Mouse (Mus musculus) myocyte (in vitro differentiated cells): ENCODE measurements around the gene Lrrc8c. TPM values are rescaled to one million over a fixed set of nuclear protein-coding genes. Genes with fewer than 3 reads are reported as not detected.

Experiments
- H3K27me3 ChIP-seq: one replicate; pipeline ENCODE4 v1.6.1; 2011; ENCODE audit not compliant: control insufficient read depth, insufficient read depth, insufficient read length
- H3K36me3 ChIP-seq: one replicate; pipeline ENCODE4 v1.6.1; 2011; ENCODE audit not compliant: control insufficient read depth, insufficient read depth
- H3K4me2 ChIP-seq: one replicate; pipeline ENCODE4 v1.6.1; 2011; ENCODE audit warnings: low read depth, control low read depth
- H3K4me3 ChIP-seq: one replicate; pipeline ENCODE4 v1.5.1; 2011; ENCODE audit warnings: mild to moderate bottlenecking, control low read depth, moderate library complexity
- H3K79me2 ChIP-seq: one replicate; pipeline ENCODE4 v1.6.1; 2011; ENCODE audit not compliant: control insufficient read depth, insufficient read depth
- H3ac ChIP-seq: one replicate; pipeline ENCODE4 v1.6.1; 2011; ENCODE audit not compliant: control insufficient read depth, insufficient read length
- CEBPB ChIP-seq: IDR thresholded peaks from 2 replicates; pipeline ENCODE4 v1.6.1; 2011; ENCODE audit warnings: mild to moderate bottlenecking, moderate library complexity; ENCODE audit not compliant: poor library complexity, insufficient read depth, severe bottlenecking
- E2F4 ChIP-seq: IDR thresholded peaks from one replicate; pipeline ENCODE4 v1.6.1; 2011; ENCODE audit warnings: mild to moderate bottlenecking, control low read depth, moderate library complexity; ENCODE audit not compliant: insufficient read depth
- MAX ChIP-seq: IDR thresholded peaks from one replicate; pipeline ENCODE4 v1.6.1; 2011; ENCODE audit warnings: low read depth, mild to moderate bottlenecking, control low read depth
- MYOD1 ChIP-seq, 3 experiments: IDR thresholded peaks; one replicate each; pipeline ENCODE4 v1.6.1; 2011; ENCODE audit warnings: control low read depth in 2 of 3, low read depth in 2 of 3, mild to moderate bottlenecking in 2 of 3, moderate library complexity in 1 of 3; ENCODE audit not compliant: insufficient read length in 2 of 3, control insufficient read depth in 1 of 3
- MYOG ChIP-seq, 3 experiments: IDR thresholded peaks; one replicate each; pipeline ENCODE4 v1.6.1; 2011; ENCODE audit warnings: control low read depth in 2 of 3, low read depth in 2 of 3, mild to moderate bottlenecking in 2 of 3; ENCODE audit not compliant: insufficient read length in 2 of 3, control insufficient read depth in 1 of 3, insufficient read depth in 1 of 3
- POLR2A ChIP-seq: IDR thresholded peaks from one replicate; pipeline ENCODE4 v1.6.1; 2011; ENCODE audit warnings: low read depth, mild to moderate bottlenecking, control low read depth, moderate library complexity; ENCODE audit not compliant: insufficient read length
- POLR2AphosphoS2 ChIP-seq: IDR thresholded peaks from one replicate; pipeline ENCODE4 v1.6.1; 2011; ENCODE audit warnings: low read depth, control low read depth; ENCODE audit not compliant: insufficient read length
- REST ChIP-seq: IDR thresholded peaks from one replicate; pipeline ENCODE4 v1.6.1; 2011; ENCODE audit warnings: mild to moderate bottlenecking, control low read depth, moderate library complexity; ENCODE audit not compliant: insufficient read depth, insufficient read length
- SRF ChIP-seq: IDR thresholded peaks from one replicate; pipeline ENCODE4 v1.6.1; 2011; ENCODE audit warnings: low read depth; ENCODE audit not compliant: control insufficient read depth, insufficient read length
- TCF12 ChIP-seq: IDR thresholded peaks from one replicate; pipeline ENCODE4 v1.6.1; 2011; ENCODE audit warnings: mild to moderate bottlenecking, control low read depth; ENCODE audit not compliant: poor library complexity, insufficient read depth, severe bottlenecking
- TCF3 ChIP-seq: IDR thresholded peaks from one replicate; pipeline ENCODE4 v1.6.1; 2011; ENCODE audit warnings: low read depth, control low read depth; ENCODE audit not compliant: insufficient read length
- USF1 ChIP-seq: IDR thresholded peaks from one replicate; pipeline ENCODE4 v1.6.1; 2011; ENCODE audit warnings: low read depth, mild to moderate bottlenecking, control low read depth, moderate library complexity
- polyA plus RNA-seq: library from polyadenylated mRNA; unstranded; fragments of >200 nt; fragmentation: generic; extraction: Trizol; gene quantifications from one replicate; pipeline ENCODE4 v1.2.1, GENCODE M21; 2012; ENCODE audit warnings: missing spikeins

Gene Lrrc8c
- polyA plus RNA-seq, 1 experiment = 7.9 TPM

DNA sequence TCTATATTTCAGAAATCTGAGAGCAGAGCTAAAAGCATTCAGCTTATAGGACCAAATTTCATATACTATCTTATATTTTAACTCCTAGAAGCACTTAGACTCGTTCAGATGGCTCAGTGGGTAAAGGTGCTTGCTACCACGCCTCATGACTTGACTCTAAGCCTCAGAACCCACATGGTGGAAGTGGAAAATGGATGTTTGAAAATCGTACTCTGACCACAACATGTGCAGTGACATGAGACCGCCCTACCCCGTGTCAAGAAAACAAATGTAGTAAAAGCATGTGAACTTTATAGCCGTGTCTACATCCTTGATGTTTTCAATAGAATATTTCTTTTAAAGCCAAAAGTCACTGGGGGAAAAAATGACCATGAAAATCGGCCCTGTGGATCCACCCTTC, 21.9 kb downstream of the Lrrc8c start:
- no peak for TF ChIP-seq POLR2A
- TF ChIP-seq TCF12 = no peak
- TF ChIP-seq MYOG (IDR thresholded peaks at IDR 0.05; ENCODE audit: control insufficient read depth in 1 of 3, insufficient read depth in 1 of 3, insufficient read length in 2 of 3, low read depth in 2 of 3) = no peak
- Histone ChIP-seq H3K4me3 (no peak overlapping the region), H3K79me2 (no peaks in the 10 kb centered on the region), H3K36me3 (peaks cover 16% of the 10 kb centered on the region), H3K27me3 (no peaks in the 10 kb centered on the region), H3K4me2 (no peak overlapping the region), H3ac (no peak overlapping the region)

DNA sequence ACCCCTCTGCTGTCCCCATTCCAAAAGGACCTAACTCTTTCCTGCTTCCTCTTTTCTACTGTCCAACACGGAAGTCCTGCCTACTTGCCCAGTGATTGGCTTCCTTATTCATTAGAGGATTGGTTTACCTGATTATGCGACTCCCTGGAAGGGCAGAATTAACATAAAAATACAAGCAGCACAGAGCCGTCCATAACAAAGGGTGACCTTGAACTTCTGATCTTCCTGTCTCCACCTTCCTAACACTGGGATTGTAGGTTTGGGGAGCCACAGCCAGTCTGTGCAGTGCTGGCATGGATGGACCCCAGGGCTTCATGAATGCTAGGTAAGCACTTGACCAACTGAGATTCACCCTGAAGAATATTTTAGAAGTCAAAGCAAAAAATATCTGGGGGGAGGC, 25.9 kb downstream of the Lrrc8c start:
- no peak overlapping the region for H3K4me3 ChIP-seq
- no peaks in the 10 kb centered on the region for H3K79me2 ChIP-seq
- H3K27me3 ChIP-seq = no peaks in the 10 kb centered on the region
- H3K4me2 ChIP-seq = no peak overlapping the region
- TF ChIP-seq SRF (no peak), USF1 (no peak), TCF12 (no peak), MYOG (IDR thresholded peaks at IDR 0.05; ENCODE audit: control insufficient read depth in 1 of 3, insufficient read depth in 1 of 3, insufficient read length in 2 of 3, low read depth in 2 of 3) (no peak), MAX (no peak), MYOD1 (IDR thresholded peaks at IDR 0.05; ENCODE audit: control insufficient read depth in 1 of 3, insufficient read length in 2 of 3, low read depth in 2 of 3) (no peak), POLR2A (no peak), CEBPB (no peak), REST (no peak), E2F4 (no peak)
- peaks cover 16% of the 10 kb centered on the region for H3K36me3 ChIP-seq
- no peak overlapping the region for H3ac ChIP-seq

DNA sequence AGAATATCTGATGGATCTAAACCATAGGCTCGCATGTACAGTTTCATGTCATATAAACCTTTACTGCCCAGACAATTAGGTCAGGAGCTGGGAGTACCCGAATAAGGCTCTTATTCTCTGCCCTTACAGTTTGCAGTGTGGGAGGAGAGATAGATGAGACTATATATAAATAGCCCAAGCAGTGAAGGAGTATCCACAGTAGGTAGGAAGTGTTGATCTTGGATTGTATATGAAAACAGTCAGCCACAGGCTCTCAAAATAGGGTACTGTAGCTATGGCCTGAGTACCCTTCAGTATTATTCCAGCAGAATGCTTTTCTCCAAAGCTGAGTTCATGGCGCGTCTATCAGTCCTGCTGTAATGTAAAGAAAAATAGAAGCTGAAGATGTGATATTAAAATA, 27.9 kb downstream of the Lrrc8c start:
- H3K27me3 ChIP-seq = no peaks in the 10 kb centered on the region
- TF ChIP-seq TCF3 (no peak), MYOG (IDR thresholded peaks at IDR 0.05; ENCODE audit: control insufficient read depth in 1 of 3, insufficient read depth in 1 of 3, insufficient read length in 2 of 3, low read depth in 2 of 3) (no peak), USF1 (no peak), POLR2A (no peak)
- no peaks in the 10 kb centered on the region for H3K79me2 ChIP-seq
- no peak overlapping the region for H3ac ChIP-seq
- H3K4me3 ChIP-seq = no peak overlapping the region
- no peak overlapping the region for H3K4me2 ChIP-seq
- H3K36me3 ChIP-seq = peaks cover 7% of the 10 kb centered on the region

DNA sequence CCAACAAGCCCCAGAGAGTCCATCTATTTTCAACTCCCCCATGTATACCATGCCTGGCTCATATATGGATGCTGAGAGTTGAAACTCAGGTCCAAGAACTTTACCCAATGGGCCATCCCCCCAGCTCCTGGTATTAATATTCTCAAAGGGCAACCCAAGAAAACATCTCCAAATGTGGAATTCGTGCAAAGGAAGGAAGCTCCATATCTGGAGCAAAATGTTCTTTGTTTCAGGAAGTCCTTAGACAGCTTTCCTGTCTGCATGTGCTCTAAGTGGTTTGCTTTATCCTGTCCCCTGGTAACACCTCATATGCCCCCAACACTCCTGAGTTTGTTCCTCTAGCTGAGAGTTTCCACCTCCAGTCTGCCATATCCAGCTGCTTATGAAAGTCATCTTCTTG, 32.6 kb downstream of the Lrrc8c start:
- TF ChIP-seq MYOG (IDR thresholded peaks at IDR 0.05; ENCODE audit: control insufficient read depth in 1 of 3, insufficient read depth in 1 of 3, insufficient read length in 2 of 3, low read depth in 2 of 3) (no peak), CEBPB (no peak), E2F4 (no peak), TCF3 (no peak), MAX (no peak), POLR2A (no peak), MYOD1 (IDR thresholded peaks at IDR 0.05; ENCODE audit: control insufficient read depth in 1 of 3, insufficient read length in 2 of 3, low read depth in 2 of 3) (no peak), SRF (no peak), POLR2AphosphoS2 (no peak), REST (no peak), USF1 (no peak), TCF12 (no peak)
- Histone ChIP-seq H3K27me3 (no peaks in the 10 kb centered on the region), H3K79me2 (no peaks in the 10 kb centered on the region), H3K4me3 (no peak overlapping the region), H3ac (no peak overlapping the region), H3K36me3 (no peaks in the 10 kb centered on the region), H3K4me2 (no peak overlapping the region)

DNA sequence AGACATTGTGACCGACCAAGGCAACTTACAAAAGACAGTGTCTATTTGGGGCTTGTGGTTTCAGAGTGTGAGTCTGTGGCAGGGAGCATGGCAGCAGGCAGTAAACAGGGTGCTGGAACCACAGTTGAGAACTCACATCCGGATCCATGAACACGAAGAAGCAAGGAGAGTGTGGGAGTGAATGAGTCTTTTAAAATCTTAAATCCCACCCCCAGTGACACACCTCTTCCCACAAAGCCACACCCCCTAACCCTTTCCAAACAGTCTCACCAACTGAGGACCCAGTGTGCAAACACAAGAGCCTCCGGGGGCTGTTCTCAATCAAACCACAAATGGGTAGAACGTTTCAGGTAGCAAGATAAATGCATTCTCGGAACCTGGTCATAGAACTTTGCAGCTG, 37.1 kb downstream of the Lrrc8c start:
- Histone ChIP-seq H3K36me3 (no peaks in the 10 kb centered on the region), H3K4me3 (no peak overlapping the region), H3ac (no peak overlapping the region), H3K79me2 (no peaks in the 10 kb centered on the region), H3K4me2 (no peak overlapping the region), H3K27me3 (no peaks in the 10 kb centered on the region)
- TF ChIP-seq MAX (no peak), MYOD1 (IDR thresholded peaks at IDR 0.05; ENCODE audit: control insufficient read depth in 1 of 3, insufficient read length in 2 of 3, low read depth in 2 of 3) (no peak), TCF3 (no peak)

DNA sequence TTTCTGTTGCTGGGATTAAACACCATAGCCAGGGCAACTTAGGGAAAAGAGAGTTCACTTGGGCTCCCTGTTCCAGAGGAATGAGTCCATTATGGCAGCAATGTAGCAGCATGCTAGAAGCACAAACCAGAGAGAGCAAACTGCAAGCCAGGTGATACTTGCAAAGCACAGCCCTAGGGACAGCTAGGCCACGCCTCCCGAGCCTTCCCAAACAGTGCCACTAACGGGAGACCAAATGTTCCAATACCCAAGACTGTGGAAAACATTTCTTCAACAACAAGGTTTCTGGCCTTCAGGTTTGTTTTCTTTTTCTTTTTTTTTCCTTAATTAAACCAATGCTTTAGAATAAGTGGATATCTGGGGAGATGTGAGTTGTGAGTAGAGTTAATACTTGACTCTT, 38.2 kb downstream of the Lrrc8c start:
- H3K4me3 ChIP-seq = no peak overlapping the region
- no peak overlapping the region for H3K4me2 ChIP-seq
- TF ChIP-seq MYOG (IDR thresholded peaks at IDR 0.05; ENCODE audit: control insufficient read depth in 1 of 3, insufficient read depth in 1 of 3, insufficient read length in 2 of 3, low read depth in 2 of 3) (no peak), CEBPB (no peak), MYOD1 (IDR thresholded peaks at IDR 0.05; ENCODE audit: control insufficient read depth in 1 of 3, insufficient read length in 2 of 3, low read depth in 2 of 3) (no peak), POLR2AphosphoS2 (no peak), POLR2A (no peak), TCF12 (no peak), TCF3 (no peak), E2F4 (no peak), REST (no peak), SRF (no peak), MAX (no peak), USF1 (no peak)
- no peaks in the 10 kb centered on the region for H3K79me2 ChIP-seq
- no peak overlapping the region for H3ac ChIP-seq
- no peaks in the 10 kb centered on the region for H3K36me3 ChIP-seq
- H3K27me3 ChIP-seq = no peaks in the 10 kb centered on the region
